Mouse (Mus musculus) monocyte, adult 2 months (primary cell): Measurements from ENCODE around the gene H2-Eb2.
A peak's percentile ranks its signal among the peaks of the same experiment; 100 is the strongest.

Experiments used
- DNase-seq, 2 experiments: peaks; one replicate each; pipeline ENCODE4 v3.0.0; 2022; ENCODE audit warnings: low spot score in 2 of 2, low read depth in 1 of 2

H2-Eb2 gene

DNA sequence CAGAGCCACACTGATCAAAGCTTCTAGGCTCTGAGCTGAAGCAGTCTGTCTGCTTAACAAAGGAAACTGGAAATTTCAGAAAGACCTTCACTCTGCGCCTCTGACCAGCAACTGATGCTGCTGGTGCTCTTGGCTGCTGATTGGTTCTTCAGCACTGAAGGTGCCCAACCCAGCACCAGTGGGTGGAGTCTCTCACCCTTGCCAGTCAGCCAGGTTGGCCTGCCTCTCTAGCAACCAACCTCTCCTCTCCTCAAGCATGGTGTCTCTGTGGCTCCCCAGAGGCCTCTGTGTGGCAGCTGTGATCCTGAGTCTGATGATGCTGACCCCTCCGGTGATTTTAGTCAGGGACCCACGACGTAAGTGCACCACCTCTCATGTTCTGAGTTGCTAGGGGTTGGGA is at the start of gene H2-Eb2:
Gene H2-Eb2 (plus strand): TSS at position 230 of the 400 bp plus-strand sequence.
- DNase-seq, result no peak

DNA sequence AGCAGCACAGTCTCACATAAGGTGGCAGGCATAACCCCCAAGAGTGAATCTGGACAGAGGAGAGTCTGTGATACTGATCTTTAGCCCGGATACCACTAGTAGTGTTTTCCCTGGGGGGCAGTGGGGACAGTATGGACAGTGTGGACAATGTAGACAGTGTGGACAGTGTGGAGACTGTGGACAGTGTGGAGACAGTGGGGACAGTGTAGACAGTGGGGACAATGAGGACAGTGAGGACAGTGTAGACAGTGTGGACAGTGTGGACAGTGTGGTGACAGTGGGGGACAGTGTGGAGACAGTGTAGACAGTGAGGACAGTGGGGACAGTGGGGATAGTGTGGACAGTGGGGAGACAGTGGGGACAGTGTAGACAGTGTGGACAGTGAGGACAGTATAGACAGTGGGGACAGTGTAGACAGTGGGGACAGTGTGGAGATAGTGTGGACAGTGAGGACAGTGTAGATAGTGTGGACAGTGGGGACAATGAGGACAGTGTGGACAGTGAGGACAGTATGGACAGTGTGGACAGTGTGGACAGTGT is 44.9 kb upstream of the H2-Eb2 start:
- no peak for DNase-seq

DNA sequence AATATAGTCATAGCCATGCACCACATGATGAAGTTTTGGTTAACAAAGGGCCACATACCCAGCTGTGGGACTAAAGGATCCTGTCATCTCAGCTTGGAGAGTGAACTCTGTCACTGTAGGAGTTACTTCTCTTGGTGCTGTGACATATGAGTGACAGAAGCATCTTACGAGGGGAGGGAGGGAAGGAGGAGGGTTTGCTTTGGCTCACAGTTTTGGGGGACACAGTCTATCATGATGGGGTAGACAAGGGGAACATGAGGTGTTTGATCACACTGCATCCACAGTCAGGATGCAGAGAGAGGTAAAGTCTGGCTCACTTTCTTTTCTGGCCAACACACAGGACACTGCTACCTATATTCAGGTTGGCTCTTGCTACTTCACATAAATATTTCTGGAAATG is 43.6 kb upstream of the H2-Eb2 start:
- DNase-seq, result no peak

DNA sequence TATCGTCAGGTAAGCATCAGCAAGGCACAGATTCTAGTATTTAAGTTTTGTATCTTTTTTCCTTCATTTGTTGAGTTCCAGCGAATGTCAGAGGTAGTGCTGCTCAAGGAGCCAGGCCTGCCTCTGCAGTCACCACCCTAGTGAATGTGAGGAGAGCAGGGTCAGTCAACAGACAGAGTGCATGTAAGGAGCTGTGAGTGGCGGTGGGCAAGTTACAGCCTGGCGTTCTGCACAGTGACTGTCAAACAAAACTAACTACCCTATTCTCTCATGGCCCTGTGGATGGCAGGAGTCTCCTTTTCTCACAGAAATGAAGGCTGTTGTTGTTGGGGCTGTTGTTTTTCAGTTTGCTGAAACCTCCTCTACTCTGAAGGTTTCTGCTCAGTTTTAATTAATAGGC is 40.1 kb upstream of the H2-Eb2 start:
- DNase-seq, result peak in 1 of 2 experiments; percentile 6

DNA sequence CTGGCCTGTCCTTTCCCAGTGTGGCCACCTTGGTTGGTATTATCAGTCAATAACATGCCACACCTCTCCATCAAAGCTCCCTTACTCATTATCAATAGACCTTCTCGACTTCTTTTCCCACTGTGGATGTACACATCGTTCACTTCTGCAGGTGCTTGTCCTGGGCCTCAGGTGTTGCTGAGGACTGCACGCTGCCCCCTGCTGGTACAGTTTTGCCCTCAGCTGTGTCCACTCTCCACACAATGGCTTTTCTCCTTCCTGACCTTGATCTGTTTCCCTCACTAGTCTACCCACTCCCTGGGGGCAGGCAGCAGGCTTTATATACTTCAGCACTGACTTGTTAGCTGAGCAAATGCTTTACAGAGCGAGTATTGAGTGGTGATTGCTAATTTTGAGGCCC is 39.6 kb upstream of the H2-Eb2 start:
- DNase-seq, result peak in 1 of 2 experiments; percentile 22

DNA sequence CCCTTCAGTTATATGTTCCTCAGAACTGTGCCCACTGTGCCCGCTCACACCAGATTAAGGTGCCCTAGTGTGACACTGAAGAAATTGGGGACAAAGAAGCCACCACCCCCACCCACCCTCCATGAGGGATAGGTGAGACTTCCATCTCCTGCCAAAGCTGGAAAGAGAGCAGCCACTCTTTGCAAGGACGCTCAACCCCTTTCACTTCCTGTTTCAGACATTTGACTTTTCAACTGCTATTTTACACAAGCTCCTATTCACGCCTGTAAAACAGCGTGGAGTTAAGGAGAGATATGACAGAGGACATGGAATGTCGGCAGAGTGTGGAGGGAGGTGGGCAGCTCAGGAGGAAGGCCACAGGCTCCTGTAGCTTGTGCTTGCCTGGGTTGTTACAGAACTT is 39.0 kb upstream of the H2-Eb2 start:
- DNase-seq, result no peak

DNA sequence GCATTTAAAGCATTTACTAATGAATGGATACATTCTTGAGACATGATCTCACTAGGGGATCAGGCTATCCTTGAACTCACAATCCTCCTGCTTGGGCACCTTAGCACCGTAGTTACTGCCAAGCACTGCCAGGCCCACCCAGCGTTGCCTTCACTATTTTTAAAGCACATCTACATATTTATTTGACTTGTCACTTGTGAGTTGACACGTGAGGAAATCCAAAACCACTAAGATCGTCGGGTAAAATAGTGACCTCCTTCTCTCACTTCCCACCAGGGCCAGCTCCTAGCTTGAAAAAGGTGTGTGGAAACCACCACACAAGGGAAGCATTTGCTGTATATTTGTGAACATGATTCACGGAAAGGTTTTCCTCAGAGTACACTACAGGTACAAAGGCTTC is 38.5 kb upstream of the H2-Eb2 start:
- no peak for DNase-seq

DNA sequence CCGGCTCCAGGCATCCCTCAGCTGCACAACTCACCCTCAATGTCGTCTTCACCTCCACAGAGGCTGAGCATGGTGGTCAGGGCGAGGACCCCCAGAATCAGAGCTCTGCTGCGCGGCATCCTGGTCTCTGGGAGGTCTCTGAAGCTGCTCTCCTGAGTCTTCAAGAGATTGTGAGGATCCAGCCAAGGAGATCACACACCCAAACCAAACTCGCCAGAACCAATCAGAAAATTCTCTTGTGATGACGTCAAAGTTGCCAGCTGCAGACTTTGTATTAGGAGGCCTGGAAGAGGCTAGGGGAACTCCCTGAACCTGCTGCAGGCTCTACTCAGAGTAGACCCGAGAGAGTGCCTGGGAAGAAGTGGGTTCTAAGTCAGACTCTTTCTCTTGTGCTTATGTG is 37.8 kb upstream of the H2-Eb2 start, which contains the start of gene H2-Aa:
Gene H2-Aa (minus strand): TSS at position 176 of the 400 bp plus-strand sequence.
- peak; percentile 37 to 83 for DNase-seq

DNA sequence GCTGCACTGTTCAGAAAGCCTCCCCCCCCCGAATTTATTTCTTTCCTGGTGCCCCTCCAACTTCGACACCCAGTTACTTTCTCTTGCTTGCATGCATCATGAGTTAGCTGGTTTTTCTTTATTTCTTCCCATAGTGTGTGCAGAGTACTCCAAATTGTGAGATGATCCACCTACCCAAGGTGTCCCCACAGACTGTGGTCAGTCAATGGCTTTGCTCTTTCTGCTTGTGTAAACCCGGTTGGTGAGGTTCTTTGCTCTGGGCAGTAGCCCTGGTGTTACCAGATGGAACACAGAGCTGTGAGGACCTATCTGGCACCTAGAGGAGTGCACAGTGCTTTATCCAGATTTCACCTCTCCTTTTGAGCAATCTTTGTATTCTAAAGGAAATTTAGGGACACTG is 37.3 kb upstream of the H2-Eb2 start:
- no peak for DNase-seq

DNA sequence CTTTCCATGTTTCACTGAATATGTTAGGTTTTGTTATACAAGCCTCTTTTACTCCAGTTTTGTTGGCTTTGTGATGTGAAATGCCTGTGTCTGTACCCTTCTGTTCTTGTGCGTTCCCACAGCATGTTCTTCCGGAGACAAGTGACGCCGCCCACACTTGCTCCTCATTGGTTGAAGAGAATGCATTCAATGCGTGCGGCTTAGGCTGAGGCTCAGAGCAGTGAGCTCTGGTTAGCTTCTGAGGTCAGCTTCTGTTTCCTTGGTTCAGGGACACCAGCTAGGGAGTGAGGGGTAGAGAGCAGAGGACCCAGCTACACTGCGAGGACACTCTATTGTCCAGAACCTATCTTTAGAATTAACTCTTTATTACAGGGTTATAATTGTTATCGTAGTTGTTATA is 33.9 kb upstream of the H2-Eb2 start:
- DNase-seq, result peak in 1 of 2 experiments; percentile 83

DNA sequence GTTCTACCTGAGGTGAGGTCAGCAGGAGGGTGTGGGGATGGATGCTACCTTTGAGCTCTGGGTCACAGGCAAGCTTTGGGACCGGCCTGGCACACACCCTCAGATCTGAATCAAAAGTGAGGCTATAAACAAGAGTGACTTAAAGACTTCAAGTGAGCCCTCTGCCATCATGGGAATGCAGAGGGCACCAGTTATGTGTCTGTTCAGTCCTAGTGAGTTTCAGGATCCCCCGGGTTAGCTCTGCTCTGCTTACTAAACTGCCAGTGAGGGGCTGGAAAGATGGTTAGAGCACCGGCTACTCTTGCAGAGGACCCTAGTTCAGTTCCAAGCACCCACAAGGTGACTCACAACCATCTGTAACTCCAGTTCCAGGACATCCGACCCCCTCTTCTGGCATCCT is 32.9 kb upstream of the H2-Eb2 start:
- no peak for DNase-seq

DNA sequence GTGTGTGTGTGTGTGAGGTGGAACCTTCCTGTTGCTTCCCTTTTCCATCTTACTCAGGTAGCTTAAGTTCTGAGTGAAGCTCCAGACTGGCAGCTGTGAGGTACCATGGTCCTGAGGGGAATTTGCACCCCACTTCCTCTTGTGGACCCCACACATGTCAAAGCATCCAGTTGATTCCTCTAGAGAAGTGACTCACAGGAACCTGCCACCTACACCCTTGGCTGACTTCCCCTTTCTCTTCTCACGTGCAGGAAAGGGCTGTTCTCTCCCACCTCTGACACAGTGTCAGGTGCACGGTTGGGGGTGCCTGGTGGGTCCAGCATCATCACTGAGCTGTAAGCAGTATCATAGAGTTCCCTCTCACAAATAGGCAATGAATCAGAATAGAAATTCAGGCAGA is 31.9 kb upstream of the H2-Eb2 start:
- DNase-seq, result peak in 1 of 2 experiments; percentile 66

DNA sequence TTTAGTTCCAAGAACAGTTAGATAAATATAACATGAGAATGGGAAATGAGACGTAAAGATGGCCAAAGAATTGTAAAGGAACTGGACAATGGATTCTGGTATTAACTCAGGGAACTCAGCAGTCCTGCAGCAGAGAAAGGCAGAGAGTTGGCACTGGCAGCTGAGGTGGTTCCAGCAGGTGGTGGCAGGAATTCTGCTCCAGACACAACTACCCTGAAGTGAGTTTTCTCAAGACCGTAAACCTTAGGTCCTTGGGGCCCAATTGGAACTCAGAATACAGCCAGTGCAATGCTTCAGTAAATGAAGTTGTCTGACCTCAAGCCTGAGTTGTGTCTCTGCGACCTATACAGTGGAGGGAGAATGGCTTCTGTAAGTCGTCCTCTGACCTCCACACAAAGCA is 31.2 kb upstream of the H2-Eb2 start:
- no peak for DNase-seq

DNA sequence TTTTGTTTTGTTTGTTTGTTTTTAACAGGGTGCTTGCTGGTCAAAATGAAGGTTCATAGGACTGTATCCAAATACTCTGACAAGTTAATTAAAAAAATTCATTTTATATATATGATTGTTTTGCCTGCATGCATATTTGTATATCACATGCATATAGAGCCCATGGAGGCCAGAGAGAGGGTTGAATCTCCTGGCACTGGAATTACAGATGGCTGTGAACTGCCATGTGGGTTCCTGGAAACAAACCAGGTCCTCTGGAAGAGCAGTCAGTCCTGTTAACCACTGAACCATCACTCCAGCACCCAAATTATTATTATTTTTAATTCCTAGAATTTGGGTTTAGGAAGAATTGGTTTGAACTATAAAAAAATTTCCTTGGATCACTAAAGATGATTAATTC is 30.2 kb upstream of the H2-Eb2 start:
- no peak for DNase-seq

DNA sequence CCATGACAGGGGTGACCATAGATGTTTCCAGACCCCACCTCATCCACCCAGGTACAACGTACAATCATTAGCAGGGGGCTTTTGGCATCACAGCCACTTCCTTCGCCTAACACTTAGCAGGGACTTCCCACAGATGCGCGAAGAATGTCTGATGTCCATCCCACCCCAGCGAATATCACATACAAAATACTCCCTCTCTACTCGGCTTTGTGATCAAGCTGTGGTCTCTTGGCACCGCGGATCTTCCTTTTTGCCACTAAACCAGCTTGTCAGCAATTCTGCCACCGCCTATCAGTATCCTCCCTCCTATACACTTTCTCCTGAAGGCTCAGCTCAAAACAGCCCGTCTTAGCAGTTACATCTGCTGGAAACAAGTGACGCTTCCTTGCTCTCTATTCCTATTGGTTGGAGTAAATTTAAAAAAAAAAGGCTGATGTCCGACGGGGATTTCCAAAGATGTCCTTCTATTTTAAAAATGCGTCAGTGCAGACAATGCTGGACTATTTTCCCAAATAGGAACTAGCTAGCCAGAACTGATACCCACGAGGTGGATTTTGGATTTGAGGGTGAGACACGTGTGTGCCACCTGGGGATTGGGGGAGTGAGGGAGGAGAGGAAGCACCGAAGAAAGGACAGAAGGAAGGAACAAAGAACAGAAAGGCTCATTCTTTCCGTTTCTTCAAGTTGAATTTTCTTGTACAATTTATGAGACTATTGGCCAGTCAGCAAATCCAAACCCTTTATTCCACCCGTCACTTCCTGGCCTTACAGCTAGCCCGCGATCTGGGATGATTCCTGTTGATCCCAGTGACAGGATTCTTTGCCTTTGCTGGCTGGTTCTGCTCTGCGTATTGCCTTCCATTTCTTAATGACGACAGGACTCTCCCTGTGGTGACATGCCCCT is 29.3 kb upstream of the H2-Eb2 start:
- peak in 1 of 2 experiments; percentile 78 for DNase-seq

DNA sequence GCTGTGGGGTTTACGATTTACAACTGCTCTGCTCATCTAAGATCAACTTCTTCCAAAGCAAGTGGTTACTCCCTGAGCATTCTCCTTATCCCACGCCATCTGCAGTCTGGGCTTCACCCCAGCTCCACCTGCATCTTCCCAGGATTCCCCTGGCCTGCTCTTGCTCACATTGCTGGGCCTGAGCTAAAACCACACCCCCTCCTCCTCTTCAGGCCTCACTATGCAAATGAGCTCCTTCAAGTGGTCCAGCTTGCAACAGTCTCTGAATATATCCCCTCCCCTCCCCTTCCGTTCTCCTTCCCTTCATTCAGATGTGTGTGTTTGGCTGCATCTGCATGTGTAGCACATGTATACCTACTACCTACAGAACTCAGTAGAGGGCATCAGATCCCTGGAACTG is 26.1 kb upstream of the H2-Eb2 start:
- peak in 1 of 2 experiments; percentile 1 for DNase-seq

DNA sequence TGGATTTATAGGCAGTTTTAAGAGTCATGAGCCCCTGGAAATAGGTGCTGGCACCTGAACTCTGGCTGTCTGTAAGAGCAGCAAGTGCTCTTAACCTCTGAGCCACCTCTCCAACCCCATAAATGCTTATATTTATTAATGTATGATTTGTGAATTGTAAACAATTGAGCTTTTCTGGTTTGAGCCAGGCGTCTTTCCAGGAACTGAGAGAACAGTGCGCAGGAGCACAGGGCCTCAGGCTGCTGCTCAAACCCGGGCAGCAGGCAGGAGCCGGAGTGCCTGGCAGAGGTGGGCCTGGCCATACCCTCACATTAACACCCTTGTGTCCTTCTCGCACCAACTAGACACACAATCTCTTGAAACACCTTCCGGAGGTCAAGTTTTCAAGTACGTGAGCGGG is 25.4 kb upstream of the H2-Eb2 start:
- no peak for DNase-seq

DNA sequence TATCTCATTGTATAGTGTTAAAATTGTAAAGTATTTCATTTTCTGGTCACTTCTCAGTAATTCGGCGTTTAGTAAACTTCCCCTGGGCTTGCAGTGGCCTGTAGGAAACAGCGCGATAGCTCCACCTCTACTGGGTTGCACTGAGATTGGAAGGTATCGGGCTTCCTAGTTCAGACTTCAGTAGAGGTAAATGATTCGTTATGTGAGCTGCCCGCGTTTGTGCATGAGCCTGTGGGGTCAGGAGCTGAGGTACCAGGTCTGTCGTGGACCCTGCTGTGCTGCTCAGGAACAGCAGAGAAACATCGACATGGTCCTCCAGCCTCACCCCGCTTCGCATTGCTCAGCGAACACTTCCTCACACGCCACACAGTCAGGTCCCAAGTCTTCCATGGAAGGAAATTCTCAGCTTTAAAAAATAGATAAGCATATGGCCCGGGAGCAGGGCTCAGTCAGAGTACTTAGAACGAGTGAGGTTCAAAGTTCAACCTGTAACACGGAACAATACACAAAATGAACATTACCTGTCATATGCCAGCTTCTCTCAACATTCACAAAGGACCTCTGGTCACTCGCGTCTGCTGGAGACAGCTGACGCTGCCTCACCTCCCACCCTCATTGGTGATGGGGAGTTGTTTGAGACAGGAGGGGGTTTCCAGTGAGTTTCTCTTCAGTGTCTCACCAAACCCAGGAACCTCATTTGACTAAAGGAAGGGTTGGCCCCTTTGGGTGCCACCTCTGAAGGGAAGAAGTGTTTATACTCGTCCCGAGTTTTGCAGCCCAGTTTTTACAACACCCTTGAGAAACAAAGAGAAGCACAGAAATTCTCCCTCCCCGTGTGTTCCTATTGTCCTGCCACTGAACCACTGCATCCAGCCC is 24.5 kb upstream of the H2-Eb2 start:
- DNase-seq, result peak in 1 of 2 experiments; percentile 40

DNA sequence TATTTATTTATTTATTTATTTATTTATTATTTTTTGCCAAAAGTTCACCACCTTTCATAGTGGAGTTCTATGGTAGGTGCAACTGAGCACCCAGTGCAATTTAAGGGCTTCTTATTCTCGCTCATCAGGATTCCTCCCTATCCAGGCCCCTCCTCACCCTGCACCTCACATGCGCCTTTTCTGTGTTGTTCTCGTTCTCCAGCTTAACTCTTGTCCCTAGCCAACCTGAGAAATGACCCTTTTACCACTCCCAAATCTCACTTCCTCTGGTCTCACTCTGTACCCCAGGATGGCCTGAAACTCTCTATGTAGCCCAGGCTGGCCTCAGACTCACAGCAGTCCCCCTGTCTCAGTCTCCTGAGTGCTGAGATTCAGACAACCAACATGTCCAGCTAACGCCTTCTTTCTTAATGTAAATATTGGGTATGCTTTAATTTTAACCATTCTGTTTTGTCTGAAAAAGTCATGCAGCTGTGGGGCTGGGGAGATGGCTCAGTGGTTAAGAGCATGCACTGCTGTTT is 23.7 kb upstream of the H2-Eb2 start:
- DNase-seq, result no peak

DNA sequence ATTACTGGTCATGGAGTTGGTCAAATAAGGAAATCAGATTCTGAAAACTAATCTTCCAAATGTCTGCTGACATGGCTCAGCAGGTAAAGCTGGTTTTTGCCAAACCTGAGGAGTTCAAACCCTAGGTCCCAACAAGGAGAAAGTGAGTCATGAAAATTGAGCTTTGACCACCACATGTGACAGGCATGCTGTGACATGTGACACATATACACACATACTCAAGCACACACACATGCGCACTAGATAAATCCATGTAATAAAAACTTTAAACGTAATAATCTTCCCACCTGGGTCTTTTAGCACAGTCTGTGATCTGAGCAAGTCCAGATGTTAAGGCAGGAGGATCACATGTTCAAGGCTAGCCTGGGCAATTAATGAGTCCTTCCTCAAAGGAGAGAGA is 21.7 kb upstream of the H2-Eb2 start:
- DNase-seq, result no peak

DNA sequence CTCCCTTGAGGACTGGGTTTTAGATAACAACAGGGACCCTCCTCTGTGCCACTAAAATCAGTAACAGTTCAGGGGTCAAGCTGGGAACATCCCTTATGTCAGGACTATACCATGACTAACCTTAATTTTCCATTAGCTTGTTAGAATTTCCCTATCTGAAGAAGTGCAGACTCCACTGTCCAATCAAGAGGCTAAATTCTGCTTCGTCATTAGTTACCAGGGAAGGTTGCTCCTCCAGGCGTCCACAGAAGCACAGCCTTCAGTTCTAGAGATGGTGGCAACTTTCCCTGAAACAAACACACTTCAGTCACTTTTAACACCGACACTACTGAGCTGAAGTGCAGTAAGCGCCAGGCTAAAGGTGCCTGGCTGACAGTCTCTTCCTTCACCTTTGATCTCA is 20.7 kb upstream of the H2-Eb2 start:
- DNase-seq, result peak in 1 of 2 experiments; percentile 67
